Mouse (Mus musculus): ENCODE data around the gene Abcg1. TPM values are rescaled to one million over a fixed set of nuclear protein-coding genes. Genes with fewer than 3 reads are reported as not detected.

Gene Abcg1
- polyA plus RNA-seq, 1 experiment from 2014 or later, result 10.1 TPM

DNA sequence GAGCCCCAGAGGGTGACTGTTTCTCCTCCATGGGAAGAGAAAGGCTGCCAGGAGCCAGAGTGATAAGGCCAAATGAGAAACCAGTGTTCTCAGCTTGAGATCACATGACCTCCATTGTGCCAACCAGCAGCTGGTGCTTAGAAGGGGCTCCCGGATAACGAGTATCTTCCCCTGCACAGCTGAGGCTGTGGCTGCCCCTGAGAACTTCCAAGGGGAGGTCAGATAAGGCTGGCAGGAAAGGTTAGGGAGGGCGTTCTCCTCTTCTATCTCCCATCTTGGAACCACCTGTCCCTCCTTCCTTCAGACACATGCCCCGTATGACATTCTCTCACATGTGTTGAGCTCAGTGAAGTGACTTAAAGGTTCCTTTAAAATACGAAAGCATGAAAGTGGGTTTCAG, 23.3 kb upstream of the Abcg1 start:
- 24% methylated on average over 5 of the region's 5 CpGs for WGBS
- H3K4me1 ChIP-seq (ENCODE audit: control insufficient read depth in 2 of 2, insufficient read depth in 2 of 2, low read length in 2 of 2), result peaks cover 13 to 20% of the 10 kb centered on the region in 2 experiments
- peaks cover 4% of the 10 kb centered on the region for H3K9me3 ChIP-seq (ENCODE audit: control insufficient read depth, low read length)
- no peak overlapping the region for H3K4me3 ChIP-seq (ENCODE audit: control insufficient read depth in 1 of 2, insufficient read depth in 1 of 2, low read depth in 1 of 2, low read length in 2 of 2)
- H3K4me2 ChIP-seq (ENCODE audit: low read length), result peak overlapping the region; percentile 34
- H3K27me3 ChIP-seq (ENCODE audit: control insufficient read depth, insufficient read depth, low read length), result no peaks in the 10 kb centered on the region
- no peak overlapping the region for H3K9ac ChIP-seq (ENCODE audit: low read length)
- peak; percentile 62 for ATAC-seq (ENCODE audit: insufficient number of reproducible peaks, insufficient read depth, low FRiP score, low read depth)
- H3K36me3 ChIP-seq (ENCODE audit: control insufficient read depth, insufficient read depth, low read length), result no peaks in the 10 kb centered on the region
- H3K27ac ChIP-seq (replicated peaks in 1 of 2; ENCODE audit: control insufficient read depth in 1 of 2, insufficient read depth in 1 of 2, low read depth in 2 of 2, low read length in 2 of 2), result peak overlapping the region in 1 of 2 experiments; percentile 54; a peak in 2 of 4 replicates

- Histone ChIP-seq H3K36me3 (ENCODE audit: control insufficient read depth, insufficient read depth, low read length) (no peaks in the 10 kb centered on the region), H3K27ac (replicated peaks in 1 of 2; ENCODE audit: control insufficient read depth in 1 of 2, insufficient read depth in 1 of 2, low read depth in 2 of 2, low read length in 2 of 2) (no peak overlapping the region; a peak in 1 of 4 replicates), H3K27me3 (ENCODE audit: control insufficient read depth, insufficient read depth, low read length) (no peaks in the 10 kb centered on the region), H3K9me3 (ENCODE audit: control insufficient read depth, low read length) (peaks cover 4% of the 10 kb centered on the region), H3K4me1 (ENCODE audit: control insufficient read depth in 2 of 2, insufficient read depth in 2 of 2, low read length in 2 of 2) (peaks cover 13 to 20% of the 10 kb centered on the region in 2 experiments), H3K9ac (ENCODE audit: low read length) (no peak overlapping the region), H3K4me2 (ENCODE audit: low read length) (peak overlapping the region; percentile 34; the same call in 1 of the 2 replicates), H3K4me3 (ENCODE audit: control insufficient read depth in 1 of 2, insufficient read depth in 1 of 2, low read depth in 1 of 2, low read length in 2 of 2) (no peak overlapping the region)
- 0 out of 2 replicates have a peak, but pooled peaks have one; percentile 20 for ATAC-seq (ENCODE audit: insufficient number of reproducible peaks, insufficient read depth, low FRiP score, low read depth)
- WGBS, result 55% methylated on average over 9 of the region's 9 CpGs
These were observed 22.7 kb upstream of the Abcg1 start for GRCm38 (mm10) chr17:31034674-31035356.

GRCm38 (mm10) chr17:31036168-31036876, 21.2 kb upstream of the Abcg1 start:
- Histone ChIP-seq H3K27ac (replicated peaks in 1 of 2; ENCODE audit: control insufficient read depth in 1 of 2, insufficient read depth in 1 of 2, low read depth in 2 of 2, low read length in 2 of 2) (no peak overlapping the region), H3K36me3 (ENCODE audit: control insufficient read depth, insufficient read depth, low read length) (no peaks in the 10 kb centered on the region), H3K4me1 (ENCODE audit: control insufficient read depth in 2 of 2, insufficient read depth in 2 of 2, low read length in 2 of 2) (peaks cover 13 to 20% of the 10 kb centered on the region in 2 experiments), H3K9ac (ENCODE audit: low read length) (no peak overlapping the region), H3K4me3 (ENCODE audit: control insufficient read depth in 1 of 2, insufficient read depth in 1 of 2, low read depth in 1 of 2, low read length in 2 of 2) (no peak overlapping the region), H3K9me3 (ENCODE audit: control insufficient read depth, low read length) (peaks cover 4% of the 10 kb centered on the region), H3K4me2 (ENCODE audit: low read length) (no peak overlapping the region), H3K27me3 (ENCODE audit: control insufficient read depth, insufficient read depth, low read length) (no peaks in the 10 kb centered on the region)
- ATAC-seq (ENCODE audit: insufficient number of reproducible peaks, insufficient read depth, low FRiP score, low read depth), result no peak
- 80% methylated on average over 22 of the region's 22 CpGs for WGBS

GRCm38 (mm10) chr17:31037331-31037730, 20.1 kb upstream of the Abcg1 start:
- Histone ChIP-seq H3K9me3 (ENCODE audit: control insufficient read depth, low read length) (no peaks in the 10 kb centered on the region), H3K36me3 (ENCODE audit: control insufficient read depth, insufficient read depth, low read length) (no peaks in the 10 kb centered on the region), H3K4me2 (ENCODE audit: low read length) (no peak overlapping the region), H3K27me3 (ENCODE audit: control insufficient read depth, insufficient read depth, low read length) (no peaks in the 10 kb centered on the region), H3K4me3 (ENCODE audit: control insufficient read depth in 1 of 2, insufficient read depth in 1 of 2, low read depth in 1 of 2, low read length in 2 of 2) (no peak overlapping the region), H3K9ac (ENCODE audit: low read length) (no peak overlapping the region), H3K27ac (replicated peaks in 1 of 2; ENCODE audit: control insufficient read depth in 1 of 2, insufficient read depth in 1 of 2, low read depth in 2 of 2, low read length in 2 of 2) (no peak overlapping the region), H3K4me1 (ENCODE audit: control insufficient read depth in 2 of 2, insufficient read depth in 2 of 2, low read length in 2 of 2) (peaks cover 13 to 20% of the 10 kb centered on the region in 2 experiments)
- no peak for ATAC-seq (ENCODE audit: insufficient number of reproducible peaks, insufficient read depth, low FRiP score, low read depth)
- WGBS, result 77% methylated on average over 8 of the region's 8 CpGs

- Histone ChIP-seq H3K4me1 (ENCODE audit: control insufficient read depth in 2 of 2, insufficient read depth in 2 of 2, low read length in 2 of 2) (peaks cover 12 to 17% of the 10 kb centered on the region in 2 experiments), H3K27me3 (ENCODE audit: control insufficient read depth, insufficient read depth, low read length) (no peaks in the 10 kb centered on the region), H3K4me2 (ENCODE audit: low read length) (no peak overlapping the region), H3K9ac (ENCODE audit: low read length) (no peak overlapping the region), H3K36me3 (ENCODE audit: control insufficient read depth, insufficient read depth, low read length) (no peaks in the 10 kb centered on the region), H3K4me3 (ENCODE audit: control insufficient read depth in 1 of 2, insufficient read depth in 1 of 2, low read depth in 1 of 2, low read length in 2 of 2) (no peak overlapping the region), H3K9me3 (ENCODE audit: control insufficient read depth, low read length) (no peaks in the 10 kb centered on the region), H3K27ac (replicated peaks in 1 of 2; ENCODE audit: control insufficient read depth in 1 of 2, insufficient read depth in 1 of 2, low read depth in 2 of 2, low read length in 2 of 2) (no peak overlapping the region)
- ATAC-seq (ENCODE audit: insufficient number of reproducible peaks, insufficient read depth, low FRiP score, low read depth), result no peak
- WGBS, result 71% methylated on average over 4 of the region's 4 CpGs
These were observed 19.1 kb upstream of the Abcg1 start for GRCm38 (mm10) chr17:31038381-31038780.

- Histone ChIP-seq H3K27me3 (ENCODE audit: control insufficient read depth, insufficient read depth, low read length) (no peaks in the 10 kb centered on the region), H3K4me1 (ENCODE audit: control insufficient read depth in 2 of 2, insufficient read depth in 2 of 2, low read length in 2 of 2) (peaks cover 4 to 5% of the 10 kb centered on the region in 2 experiments; a peak in 3 of 4 replicates), H3K27ac (replicated peaks in 1 of 2; ENCODE audit: control insufficient read depth in 1 of 2, insufficient read depth in 1 of 2, low read depth in 2 of 2, low read length in 2 of 2) (no peak overlapping the region), H3K4me3 (ENCODE audit: control insufficient read depth in 1 of 2, insufficient read depth in 1 of 2, low read depth in 1 of 2, low read length in 2 of 2) (no peak overlapping the region), H3K36me3 (ENCODE audit: control insufficient read depth, insufficient read depth, low read length) (no peaks in the 10 kb centered on the region), H3K9ac (ENCODE audit: low read length) (no peak overlapping the region), H3K4me2 (ENCODE audit: low read length) (no peak overlapping the region), H3K9me3 (ENCODE audit: control insufficient read depth, low read length) (no peaks in the 10 kb centered on the region)
- no peak for ATAC-seq (ENCODE audit: insufficient number of reproducible peaks, insufficient read depth, low FRiP score, low read depth)
- 60% methylated on average over 7 of the region's 7 CpGs for WGBS
These were observed 17.8 kb upstream of the Abcg1 start for GRCm38 (mm10) chr17:31039626-31040025.

GRCm38 (mm10) chr17:31040421-31040820, 17.1 kb upstream of the Abcg1 start:
- no peak for ATAC-seq (ENCODE audit: insufficient number of reproducible peaks, insufficient read depth, low FRiP score, low read depth)
- peaks cover 0 to 2% of the 10 kb centered on the region in 2 experiments; a peak in 1 of 4 replicates for H3K4me1 ChIP-seq (ENCODE audit: control insufficient read depth in 2 of 2, insufficient read depth in 2 of 2, low read length in 2 of 2)
- H3K9ac ChIP-seq (ENCODE audit: low read length), result no peak overlapping the region
- no peak overlapping the region for H3K27ac ChIP-seq (replicated peaks in 1 of 2; ENCODE audit: control insufficient read depth in 1 of 2, insufficient read depth in 1 of 2, low read depth in 2 of 2, low read length in 2 of 2)
- no peaks in the 10 kb centered on the region for H3K27me3 ChIP-seq (ENCODE audit: control insufficient read depth, insufficient read depth, low read length)
- no peaks in the 10 kb centered on the region for H3K36me3 ChIP-seq (ENCODE audit: control insufficient read depth, insufficient read depth, low read length)
- no peaks in the 10 kb centered on the region for H3K9me3 ChIP-seq (ENCODE audit: control insufficient read depth, low read length)
- no peak overlapping the region for H3K4me2 ChIP-seq (ENCODE audit: low read length)
- H3K4me3 ChIP-seq (ENCODE audit: control insufficient read depth in 1 of 2, insufficient read depth in 1 of 2, low read depth in 1 of 2, low read length in 2 of 2), result no peak overlapping the region
- WGBS, result 68% methylated on average over 7 of the region's 7 CpGs
